Mouse (Mus musculus) hindbrain, postnatal 0 days (tissue): Measurements from ENCODE around the gene Gli1. TPM values are rescaled to one million over a fixed set of nuclear protein-coding genes. Genes with fewer than 3 reads are reported as not detected.

ENCODE experiments used
- ATAC-seq: fragments of 200-750 bp; cut with Nextera tagmentation; 2 replicates; pipeline ENCODE4 v1.8.0; 2017; ENCODE audit warnings: mild to moderate bottlenecking, moderate TSS enrichment, moderate library complexity
- DNase-seq: peaks from one replicate; pipeline ENCODE4 v3.0.0-alpha.2; 2015; ENCODE audit warnings: low spot score
- H3K27ac ChIP-seq: fragments of 300-500 bp; sonication (generic); 2 replicates; pipeline ENCODE4 v1.5.1; 2014; ENCODE audit warnings: mild to moderate bottlenecking
- H3K27me3 ChIP-seq: fragments of 300-500 bp; sonication (generic); 2 replicates; pipeline ENCODE4 v1.6.1; 2014; ENCODE audit warnings: low read length, mixed read lengths; ENCODE audit not compliant: insufficient read depth
- H3K36me3 ChIP-seq: fragments of 300-500 bp; sonication (generic); 2 replicates; pipeline ENCODE4 v1.6.1; 2014; ENCODE audit warnings: low read length, mixed read lengths; ENCODE audit not compliant: insufficient read depth
- H3K4me1 ChIP-seq: fragments of 300-500 bp; sonication (generic); 2 replicates; pipeline ENCODE4 v1.6.1; 2014; ENCODE audit warnings: antibody characterized with exemption, low read length, mixed read lengths; ENCODE audit not compliant: insufficient read depth
- H3K4me2 ChIP-seq: fragments of 300-500 bp; sonication (generic); 2 replicates; pipeline ENCODE4 v1.6.1; 2014; ENCODE audit warnings: low read depth, mild to moderate bottlenecking, low read length, moderate library complexity, mixed read lengths
- H3K4me3 ChIP-seq: fragments of 300-500 bp; sonication (generic); 2 replicates; pipeline ENCODE4 v1.5.1; 2014; ENCODE audit warnings: low read length
- H3K9ac ChIP-seq: fragments of 300-500 bp; sonication (generic); replicated peaks from 2 replicates; pipeline ENCODE4 v1.6.1; 2014; ENCODE audit warnings: mild to moderate bottlenecking, low read length, moderate library complexity, mixed read lengths
- H3K9me3 ChIP-seq: fragments of 300-500 bp; sonication (generic); 2 replicates; pipeline ENCODE4 v1.6.1; 2016; ENCODE audit warnings: low read length, mixed read lengths
- CTCF ChIP-seq: IDR thresholded peaks from 2 replicates; pipeline ENCODE4 v1.5.1; 2016; ENCODE audit warnings: antibody characterized with exemption, control low read depth, low read depth
- WGBS: fragments of 180-500 bp; shearing (Covaris S2); extraction: QIAGEN DNeasy Blood & Tissue Kit; methylation state at CpG from one replicate; pipeline ENCODE4 v1.1.7; 2014; 5-methylcytosine and 5-hydroxymethylcytosine counted together
- polyA plus RNA-seq: library from polyadenylated mRNA; unstranded; fragments of >200 nt; fragmentation: Nextera tagmentation; extraction: Ambion mirVana; gene quantifications from 2 replicates; pipeline ENCODE4 v1.2.1, GENCODE M21; 2015
- total RNA-seq: library from RNA; depleted of rRNA; stranded (reverse); fragments of >200 nt; gene quantifications from 2 replicates; pipeline ENCODE4 v1.2.3, GENCODE M21; 2014

Gene Gli1
- total and polyA plus RNA-seq, 2 experiments from 2014 or later: 2.7 to 13.0 TPM

- whole genome bisulfite sequencing: 72% methylated on average over 2 of the region's 2 CpGs
- Histone ChIP-seq H3K27ac (no peak overlapping the region), H3K36me3 (no peaks in the 10 kb centered on the region), H3K4me1 (no peaks in the 10 kb centered on the region), H3K4me3 (no peak overlapping the region), H3K4me2 (no peak overlapping the region), H3K9ac (no peak overlapping the region), H3K9me3 (no peaks in the 10 kb centered on the region), H3K27me3 (no peaks in the 10 kb centered on the region)
- no peak for ATAC-seq
- TF ChIP-seq CTCF: no peak
- no peak for DNase-seq
These were observed 29.2 kb upstream of the Gli1 start for GRCm38 (mm10) chr10:127371023-127371422.

GRCm38 (mm10) chr10:127369834-127370820 lies 28.4 kb upstream of the Gli1 start, which contains the start of gene Inhbc:
TSS of gene Inhbc (minus strand) at chr10:127370431.
- Histone ChIP-seq H3K4me2 (no peak within 1 kb of the TSS), H3K27me3 (no peaks in the 10 kb centered on the region), H3K4me1 (no peaks in the 10 kb centered on the region), H3K27ac (no peak within 1 kb of the TSS), H3K9ac (no peak within 1 kb of the TSS), H3K9me3 (no peaks in the 10 kb centered on the region), H3K4me3 (no peak within 1 kb of the TSS), H3K36me3 (no peaks in the 10 kb centered on the region)
- no peak for TF ChIP-seq CTCF
- ATAC-seq: no peak
- DNase-seq: no peak
- WGBS: 78% methylated on average over 22 of the region's 22 CpGs

- 72% methylated on average over 2 of the region's 2 CpGs for WGBS
- Histone ChIP-seq H3K36me3 (no peaks in the 10 kb centered on the region), H3K4me1 (no peaks in the 10 kb centered on the region), H3K27ac (no peak overlapping the region), H3K9ac (no peak overlapping the region), H3K9me3 (no peaks in the 10 kb centered on the region), H3K4me3 (no peak overlapping the region), H3K4me2 (no peak overlapping the region), H3K27me3 (no peaks in the 10 kb centered on the region)
- TF ChIP-seq CTCF: no peak
- DNase-seq (no peak), ATAC-seq (no peak)
These were observed 26.5 kb upstream of the Gli1 start for GRCm38 (mm10) chr10:127368273-127368672.

GRCm38 (mm10) chr10:127367116-127367515 lies 25.3 kb upstream of the Gli1 start:
- ATAC-seq (no peak), DNase-seq (no peak)
- no peak overlapping the region for H3K9ac ChIP-seq
- TF ChIP-seq CTCF: no peak
- H3K36me3 ChIP-seq: no peaks in the 10 kb centered on the region
- H3K4me1 ChIP-seq: no peaks in the 10 kb centered on the region
- H3K27me3 ChIP-seq: no peaks in the 10 kb centered on the region
- no peaks in the 10 kb centered on the region for H3K9me3 ChIP-seq
- WGBS: 65% methylated on average over 5 of the region's 5 CpGs
- no peak overlapping the region for H3K4me2 ChIP-seq
- no peak overlapping the region for H3K4me3 ChIP-seq
- H3K27ac ChIP-seq: no peak overlapping the region

GRCm38 (mm10) chr10:127360714-127361113 lies 18.9 kb upstream of the Gli1 start:
- ATAC-seq (no peak), DNase-seq (no peak)
- no peak overlapping the region for H3K27ac ChIP-seq
- H3K4me2 ChIP-seq: no peak overlapping the region
- no peaks in the 10 kb centered on the region for H3K36me3 ChIP-seq
- no peak overlapping the region for H3K4me3 ChIP-seq
- H3K4me1 ChIP-seq: no peaks in the 10 kb centered on the region
- TF ChIP-seq CTCF: no peak
- no peaks in the 10 kb centered on the region for H3K27me3 ChIP-seq
- no peaks in the 10 kb centered on the region for H3K9me3 ChIP-seq
- 86% methylated on average over 3 of the region's 3 CpGs for WGBS
- H3K9ac ChIP-seq: no peak overlapping the region

GRCm38 (mm10) chr10:127355336-127355735 lies 13.6 kb upstream of the Gli1 start:
- H3K9ac ChIP-seq: no peak overlapping the region
- 53% methylated on average over 10 of the region's 10 CpGs for WGBS
- no peak overlapping the region for H3K4me2 ChIP-seq

More at GRCm38 (mm10) chr10:127355336-127355735, 13.6 kb upstream of the Gli1 start:
- no peak overlapping the region for H3K27ac ChIP-seq
- no peak overlapping the region for H3K4me3 ChIP-seq
- no peaks in the 10 kb centered on the region for H3K4me1 ChIP-seq
- H3K9me3 ChIP-seq: no peaks in the 10 kb centered on the region
- ATAC-seq (no peak), DNase-seq (no peak)
- TF ChIP-seq CTCF: no peak
- H3K36me3 ChIP-seq: no peaks in the 10 kb centered on the region
- no peaks in the 10 kb centered on the region; the same call in 1 of the 2 replicates for H3K27me3 ChIP-seq
